Mouse (Mus musculus): ENCODE results near the gene Camk2g. TPM values are rescaled to one million over a fixed set of nuclear protein-coding genes. Genes with fewer than 3 reads are reported as not detected.

Camk2g gene
- 166 and 197 TPM in 2 replicates for polyA plus RNA-seq (2014; fragmentation: Nextera tagmentation; extraction: Ambion mirVana)

GRCm38 (mm10) chr14:20793758-20794531 is at the start of gene Camk2g:
Gene Camk2g, minus strand, starts transcription at chr14:20794088.
- peak; percentile 89 for ATAC-seq (ENCODE audit: low FRiP score)
- peaks cover 23% of the 10 kb centered on the region for H3K36me3 ChIP-seq (replicated peaks; ENCODE audit: control insufficient read depth, insufficient read depth)
- H3K4me2 ChIP-seq (replicated peaks) = peak within 1 kb of the TSS; percentile 84
- peak within 1 kb of the TSS; percentile 85 for H3K27ac ChIP-seq
- WGBS = under 1% methylated on average over 35 of the region's 76 CpGs
- no peaks in the 10 kb centered on the region for H3K27me3 ChIP-seq (ENCODE audit: control insufficient read depth, insufficient read depth, low read length)
- H3K9me3 ChIP-seq (ENCODE audit: control insufficient read depth, low read length) = no peaks in the 10 kb centered on the region
- H3K9ac ChIP-seq = peak within 1 kb of the TSS; percentile 87
- H3K4me3 ChIP-seq (replicated peaks; ENCODE audit: low read length) = peak within 1 kb of the TSS; percentile 91
- H3K4me1 ChIP-seq (replicated peaks; ENCODE audit: control insufficient read depth, insufficient read depth, low read length) = peaks cover 35% of the 10 kb centered on the region
- peak; percentile 73 for DNase-seq (ENCODE audit: low spot score)

GRCm38 (mm10) chr14:20842629-20843028 is 48.7 kb upstream of the Camk2g start:
- H3K36me3 ChIP-seq (replicated peaks; ENCODE audit: control insufficient read depth, insufficient read depth) = no peaks in the 10 kb centered on the region
- H3K9me3 ChIP-seq (ENCODE audit: control insufficient read depth, low read length) = no peaks in the 10 kb centered on the region
- ATAC-seq (ENCODE audit: low FRiP score) = no peak
- H3K9ac ChIP-seq = no peak overlapping the region
- no peak for DNase-seq (ENCODE audit: low spot score)
- no peak overlapping the region for H3K4me3 ChIP-seq (replicated peaks; ENCODE audit: low read length)
- no peak overlapping the region for H3K27ac ChIP-seq
- H3K4me1 ChIP-seq (replicated peaks; ENCODE audit: control insufficient read depth, insufficient read depth, low read length) = no peaks in the 10 kb centered on the region
- WGBS = 82% methylated on average over 3 of the region's 3 CpGs
- H3K4me2 ChIP-seq (replicated peaks) = no peak overlapping the region
- H3K27me3 ChIP-seq (ENCODE audit: control insufficient read depth, insufficient read depth, low read length) = peaks cover under 1% of the 10 kb centered on the region; the same call in 1 of the 2 replicates

DNA sequence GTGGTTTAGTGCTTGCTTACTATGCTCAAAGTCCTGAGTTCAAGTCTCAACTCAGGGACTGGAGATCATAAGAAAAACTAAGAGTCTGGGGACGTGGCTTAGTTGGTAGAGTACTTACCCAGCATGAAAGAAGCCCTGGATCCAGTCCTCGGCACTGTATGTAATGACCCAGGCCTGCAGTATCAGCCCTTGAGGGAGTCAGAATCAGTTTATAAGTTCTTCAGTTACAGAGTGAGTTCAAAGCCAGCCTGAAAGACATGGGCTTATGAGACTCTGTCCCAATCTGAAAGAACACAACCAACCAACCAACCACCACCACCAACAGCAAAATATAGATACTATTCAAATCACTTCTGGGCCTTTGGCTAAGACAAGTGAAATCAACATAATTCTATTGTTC is 47.6 kb upstream of the Camk2g start:
- Histone ChIP-seq H3K4me3 (replicated peaks; ENCODE audit: low read length) (no peak overlapping the region), H3K9ac (no peak overlapping the region), H3K27ac (no peak overlapping the region), H3K9me3 (ENCODE audit: control insufficient read depth, low read length) (no peaks in the 10 kb centered on the region), H3K4me1 (replicated peaks; ENCODE audit: control insufficient read depth, insufficient read depth, low read length) (peaks cover 5% of the 10 kb centered on the region; the same call in 1 of the 2 replicates), H3K27me3 (ENCODE audit: control insufficient read depth, insufficient read depth, low read length) (peaks cover 4% of the 10 kb centered on the region; the same call in 1 of the 2 replicates), H3K4me2 (replicated peaks) (no peak overlapping the region), H3K36me3 (replicated peaks; ENCODE audit: control insufficient read depth, insufficient read depth) (no peaks in the 10 kb centered on the region)
- DNase-seq (ENCODE audit: low spot score) (no peak), ATAC-seq (ENCODE audit: low FRiP score) (no peak)
- 91% methylated on average over 2 of the region's 2 CpGs for WGBS

GRCm38 (mm10) chr14:20837681-20838080 is 43.8 kb upstream of the Camk2g start:
- Histone ChIP-seq H3K4me1 (replicated peaks; ENCODE audit: control insufficient read depth, insufficient read depth, low read length) (peaks cover 5% of the 10 kb centered on the region; the same call in 1 of the 2 replicates), H3K4me3 (replicated peaks; ENCODE audit: low read length) (no peak overlapping the region), H3K4me2 (replicated peaks) (peak overlapping the region; percentile 89; the same call in 1 of the 2 replicates), H3K27ac (no peak overlapping the region), H3K27me3 (ENCODE audit: control insufficient read depth, insufficient read depth, low read length) (peaks cover 4% of the 10 kb centered on the region; the same call in 1 of the 2 replicates), H3K36me3 (replicated peaks; ENCODE audit: control insufficient read depth, insufficient read depth) (no peaks in the 10 kb centered on the region), H3K9me3 (ENCODE audit: control insufficient read depth, low read length) (no peaks in the 10 kb centered on the region), H3K9ac (no peak overlapping the region)
- 78% methylated on average over 7 of the region's 7 CpGs for WGBS
- no peak for ATAC-seq (ENCODE audit: low FRiP score)
- DNase-seq (ENCODE audit: low spot score) = no peak

- ATAC-seq (ENCODE audit: low FRiP score) = peak; percentile 48; the same call in 1 of the 2 replicates
- DNase-seq (ENCODE audit: low spot score) = no peak
- WGBS = 6% methylated on average over 10 of the region's 10 CpGs
These were observed 43.1 kb upstream of the Camk2g start for GRCm38 (mm10) chr14:20836905-20837376.

DNA sequence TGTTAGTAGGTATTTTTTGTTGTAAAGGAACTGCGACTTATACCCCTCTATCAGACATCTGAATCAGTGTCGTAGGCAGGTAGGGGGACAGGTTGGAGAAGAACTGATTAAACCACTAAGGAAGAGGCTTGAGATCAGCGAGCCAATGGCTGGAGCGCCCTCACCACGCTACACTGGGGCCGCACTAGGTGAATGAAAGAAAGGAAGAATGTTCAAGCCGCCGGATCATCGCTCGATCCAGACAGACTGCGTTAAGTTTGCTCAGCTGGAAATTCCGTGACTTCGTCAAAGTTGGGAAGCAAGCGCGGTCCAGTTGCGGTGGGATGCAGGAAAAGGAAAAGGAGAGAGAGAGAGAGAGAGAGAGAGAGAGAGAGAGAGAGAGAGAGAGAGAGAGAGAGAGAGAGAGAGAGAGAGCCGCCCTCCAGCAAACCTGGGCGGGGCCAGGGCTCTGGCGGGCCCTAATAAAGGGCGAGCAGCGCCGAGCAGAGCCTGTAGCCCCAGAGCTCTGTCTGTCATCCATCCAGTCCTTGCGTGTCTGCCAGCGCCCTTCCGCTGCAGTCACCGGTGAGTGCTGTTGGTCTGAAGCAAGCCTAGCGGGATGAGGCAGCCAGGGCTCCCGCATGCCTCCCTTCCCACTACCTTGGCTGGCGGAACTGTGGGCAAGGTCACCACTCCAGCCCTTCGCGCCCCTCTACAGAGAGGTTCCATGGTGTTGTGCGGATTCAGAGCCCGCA is 42.5 kb upstream of the Camk2g start, which contains the start of gene Plau:
Gene Plau (plus strand): TSS at position 490 of the 734 bp plus-strand sequence.
- no peak within 1 kb of the TSS for H3K27ac ChIP-seq
- no peaks in the 10 kb centered on the region for H3K36me3 ChIP-seq (replicated peaks; ENCODE audit: control insufficient read depth, insufficient read depth)
- H3K4me2 ChIP-seq (replicated peaks) = peak within 1 kb of the TSS; percentile 89
- H3K4me3 ChIP-seq (replicated peaks; ENCODE audit: low read length) = peak within 1 kb of the TSS; percentile 44
- H3K9me3 ChIP-seq (ENCODE audit: control insufficient read depth, low read length) = no peaks in the 10 kb centered on the region
- peak; percentile 80; the same call in 1 of the 2 replicates for ATAC-seq (ENCODE audit: low FRiP score)
- H3K4me1 ChIP-seq (replicated peaks; ENCODE audit: control insufficient read depth, insufficient read depth, low read length) = peaks cover 5% of the 10 kb centered on the region; the same call in 1 of the 2 replicates
- H3K27me3 ChIP-seq (ENCODE audit: control insufficient read depth, insufficient read depth, low read length) = peaks cover 4% of the 10 kb centered on the region; the same call in 1 of the 2 replicates
- WGBS = under 1% methylated on average over 32 of the region's 33 CpGs
- DNase-seq (ENCODE audit: low spot score) = peak; percentile 59
- H3K9ac ChIP-seq = peak within 1 kb of the TSS; percentile 68

More at GRCm38 (mm10) chr14:20836905-20837376, 43.1 kb upstream of the Camk2g start:
- Histone ChIP-seq H3K4me2 (replicated peaks) (peak overlapping the region; percentile 89), H3K4me3 (replicated peaks; ENCODE audit: low read length) (peak overlapping the region; percentile 44), H3K36me3 (replicated peaks; ENCODE audit: control insufficient read depth, insufficient read depth) (no peaks in the 10 kb centered on the region), H3K27me3 (ENCODE audit: control insufficient read depth, insufficient read depth, low read length) (peaks cover 4% of the 10 kb centered on the region; the same call in 1 of the 2 replicates), H3K4me1 (replicated peaks; ENCODE audit: control insufficient read depth, insufficient read depth, low read length) (peaks cover 5% of the 10 kb centered on the region; the same call in 1 of the 2 replicates), H3K9ac (peak overlapping the region; percentile 68), H3K27ac (no peak overlapping the region), H3K9me3 (ENCODE audit: control insufficient read depth, low read length) (no peaks in the 10 kb centered on the region)

GRCm38 (mm10) chr14:20834136-20834535 is 40.2 kb upstream of the Camk2g start:
- no peak overlapping the region for H3K27ac ChIP-seq
- DNase-seq (ENCODE audit: low spot score) = no peak
- no peaks in the 10 kb centered on the region for H3K9me3 ChIP-seq (ENCODE audit: control insufficient read depth, low read length)
- ATAC-seq (ENCODE audit: low FRiP score) = no peak
- H3K4me2 ChIP-seq (replicated peaks) = no peak overlapping the region
- no peak overlapping the region for H3K4me3 ChIP-seq (replicated peaks; ENCODE audit: low read length)
- H3K27me3 ChIP-seq (ENCODE audit: control insufficient read depth, insufficient read depth, low read length) = peaks cover 4% of the 10 kb centered on the region; the same call in 1 of the 2 replicates
- H3K36me3 ChIP-seq (replicated peaks; ENCODE audit: control insufficient read depth, insufficient read depth) = no peaks in the 10 kb centered on the region
- peaks cover 5% of the 10 kb centered on the region; the same call in 1 of the 2 replicates for H3K4me1 ChIP-seq (replicated peaks; ENCODE audit: control insufficient read depth, insufficient read depth, low read length)
- H3K9ac ChIP-seq = no peak overlapping the region
- 70% methylated on average over 7 of the region's 7 CpGs for WGBS

DNA sequence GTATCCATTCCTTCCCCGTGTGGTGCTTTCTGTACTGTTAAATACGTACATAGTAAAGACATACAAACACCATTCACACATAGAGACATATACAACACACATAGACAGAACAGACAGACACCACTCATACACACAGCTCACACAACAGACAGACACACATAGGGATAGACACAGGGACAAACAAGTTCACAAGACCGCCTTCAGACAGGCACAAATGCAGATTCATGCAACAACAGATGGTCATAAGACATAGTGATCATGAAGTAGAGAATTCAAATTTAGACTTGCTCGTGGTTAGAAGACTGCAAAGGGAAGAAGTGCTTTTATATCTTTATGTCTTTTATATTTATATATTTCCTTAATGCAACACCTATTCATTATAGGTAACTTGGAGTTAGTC is 39.6 kb upstream of the Camk2g start:
- DNase-seq (ENCODE audit: low spot score) = no peak
- Histone ChIP-seq H3K9me3 (ENCODE audit: control insufficient read depth, low read length) (no peaks in the 10 kb centered on the region), H3K4me3 (replicated peaks; ENCODE audit: low read length) (no peak overlapping the region), H3K4me2 (replicated peaks) (no peak overlapping the region), H3K27ac (no peak overlapping the region), H3K36me3 (replicated peaks; ENCODE audit: control insufficient read depth, insufficient read depth) (no peaks in the 10 kb centered on the region), H3K27me3 (ENCODE audit: control insufficient read depth, insufficient read depth, low read length) (peaks cover 4% of the 10 kb centered on the region; the same call in 1 of the 2 replicates), H3K4me1 (replicated peaks; ENCODE audit: control insufficient read depth, insufficient read depth, low read length) (peaks cover 5% of the 10 kb centered on the region; the same call in 1 of the 2 replicates), H3K9ac (no peak overlapping the region)
- no peak for ATAC-seq (ENCODE audit: low FRiP score)
- WGBS = 94% methylated on average over 4 of the region's 4 CpGs

GRCm38 (mm10) chr14:20831915-20832314 is 38.0 kb upstream of the Camk2g start:
- no peak overlapping the region for H3K27ac ChIP-seq
- H3K9ac ChIP-seq = no peak overlapping the region
- peaks cover 3% of the 10 kb centered on the region; the same call in 1 of the 2 replicates for H3K4me1 ChIP-seq (replicated peaks; ENCODE audit: control insufficient read depth, insufficient read depth, low read length)
- no peaks in the 10 kb centered on the region for H3K27me3 ChIP-seq (ENCODE audit: control insufficient read depth, insufficient read depth, low read length)
- no peak overlapping the region for H3K4me2 ChIP-seq (replicated peaks)
- WGBS = 68% methylated on average over 1 of the region's 1 CpGs
- ATAC-seq (ENCODE audit: low FRiP score) = no peak
- no peak for DNase-seq (ENCODE audit: low spot score)
- H3K36me3 ChIP-seq (replicated peaks; ENCODE audit: control insufficient read depth, insufficient read depth) = no peaks in the 10 kb centered on the region
- no peaks in the 10 kb centered on the region for H3K9me3 ChIP-seq (ENCODE audit: control insufficient read depth, low read length)
- H3K4me3 ChIP-seq (replicated peaks; ENCODE audit: low read length) = no peak overlapping the region

All from hindbrain, embryonic 14.5 days (tissue).